Mouse (Mus musculus) erythroblast, embryonic 14.5 days (primary cell): ENCODE measurements around the gene Cacnb3.

Source experiments
- GATA1 ChIP-seq: IDR thresholded peaks from 2 replicates; pipeline ENCODE4 v1.6.1; 2012; ENCODE audit warnings: low read length, inconsistent platforms, mixed read lengths
- TAL1 ChIP-seq: IDR thresholded peaks from 3 replicates; pipeline ENCODE4 v1.6.1; 2012; ENCODE audit warnings: low read length, inconsistent platforms, mixed read lengths

- TF ChIP-seq TAL1 = no peak
- TF ChIP-seq GATA1 = no peak
Measured at GRCm38 (mm10) chr15:98594193-98594592, 36.4 kb upstream of the Cacnb3 start.
